Mouse (Mus musculus): ENCODE data around the gene Asic2.

The Asic2 gene

GRCm38 (mm10) chr11:81002769-81003430 lies 965.4 kb downstream of the Asic2 start:
- ChIA-PET CTCF (no interaction called here), POLR2A (no interaction called here)

DNA sequence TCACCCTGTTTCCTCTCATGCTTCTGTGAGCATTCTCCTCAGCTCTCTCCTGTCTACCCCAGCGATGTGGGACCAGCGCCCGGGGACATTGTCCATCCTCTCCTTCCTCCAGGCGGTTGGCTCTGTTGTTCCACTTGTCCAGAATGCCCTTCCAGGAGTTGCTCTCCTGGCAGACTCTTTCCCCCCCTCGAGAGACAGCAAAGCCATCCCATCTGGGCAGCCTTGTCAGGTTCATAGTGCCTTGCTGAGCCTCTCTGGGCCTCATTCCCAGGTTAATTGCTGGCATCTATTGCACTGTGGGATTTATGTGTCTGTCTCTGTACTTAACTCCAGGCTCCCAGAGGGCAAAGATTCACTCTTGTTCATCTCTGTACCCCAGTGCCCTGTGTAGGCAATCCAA lies 972.6 kb downstream of the Asic2 start:
- CTCF ChIA-PET: no interaction called here
- POLR2A ChIA-PET: no interaction called here

- POLR2A ChIA-PET: interaction anchor here in 1 of 4 experiments (0.6 kb wide), 1 partner anchor 198 kb away, joined by 6 read pairs; no protein-coding TSS in a partner anchor
- CTCF ChIA-PET: no interaction called here
Measured at GRCm38 (mm10) chr11:80983530-80983929, 984.7 kb downstream of the Asic2 start.

- CTCF ChIA-PET: interaction anchor here in 1 of 4 experiments (0.6 kb wide), 1 partner anchor 103 kb away, joined by 3 read pairs; no protein-coding TSS in a partner anchor
Measured at GRCm38 (mm10) chr11:80976239-80976855, 991.9 kb downstream of the Asic2 start.

GRCm38 (mm10) chr11:80974616-80975015 lies 993.6 kb downstream of the Asic2 start:
- ChIA-PET POLR2A (no interaction called here), CTCF (no interaction called here)

More at GRCm38 (mm10) chr11:80976239-80976855, 991.9 kb downstream of the Asic2 start:
- POLR2A ChIA-PET: no interaction called here

DNA sequence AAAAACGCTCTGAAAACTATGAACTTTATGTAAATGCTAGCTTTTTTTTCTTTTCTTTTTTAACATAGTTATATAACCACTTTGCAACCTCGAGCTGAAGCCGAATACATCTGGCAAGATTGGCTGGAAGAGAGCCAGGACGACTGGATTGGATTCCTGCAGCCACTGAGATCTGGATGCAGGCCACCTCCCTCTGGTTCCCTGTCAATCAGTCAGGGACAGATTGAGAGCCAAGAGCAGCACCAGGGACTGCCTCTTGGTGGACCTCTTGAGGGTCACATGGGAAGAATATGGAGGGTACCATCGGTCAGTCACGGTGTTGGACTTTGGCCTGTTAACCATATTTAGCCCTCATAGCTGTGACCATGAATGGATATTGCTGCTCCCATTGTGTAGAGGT lies 994.3 kb downstream of the Asic2 start:
- CTCF ChIA-PET: no interaction called here
- POLR2A ChIA-PET: interaction anchor here in 1 of 4 experiments (0.5 kb wide), 1 partner anchor 12 kb away, joined by 5 read pairs; no protein-coding TSS in a partner anchor

DNA sequence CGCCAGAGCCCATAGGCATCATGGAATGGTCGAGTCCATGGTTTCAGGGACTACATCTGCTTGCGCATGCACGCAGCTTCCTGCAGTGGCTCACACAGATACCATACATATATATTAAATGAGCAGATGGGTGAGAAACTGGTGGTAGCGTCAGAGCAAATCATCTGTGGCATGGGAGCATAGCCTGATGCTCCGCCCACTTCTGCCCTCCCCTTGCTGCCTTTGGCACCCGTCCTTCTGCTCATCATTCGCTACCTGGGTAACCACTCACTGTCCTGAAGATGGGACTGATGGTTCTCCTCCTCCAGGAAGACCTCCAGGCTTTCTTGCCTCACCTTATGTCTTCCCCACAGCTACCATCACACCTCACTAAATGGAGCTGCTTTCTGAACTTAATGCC lies 995.0 kb downstream of the Asic2 start:
- ChIA-PET CTCF (no interaction called here), POLR2A (interaction anchor here in 1 of 4 experiments (0.5 kb wide), 2 partner anchors 11 to 177 kb away, joined by 5 to 7 read pairs; no protein-coding TSS in a partner anchor)

DNA sequence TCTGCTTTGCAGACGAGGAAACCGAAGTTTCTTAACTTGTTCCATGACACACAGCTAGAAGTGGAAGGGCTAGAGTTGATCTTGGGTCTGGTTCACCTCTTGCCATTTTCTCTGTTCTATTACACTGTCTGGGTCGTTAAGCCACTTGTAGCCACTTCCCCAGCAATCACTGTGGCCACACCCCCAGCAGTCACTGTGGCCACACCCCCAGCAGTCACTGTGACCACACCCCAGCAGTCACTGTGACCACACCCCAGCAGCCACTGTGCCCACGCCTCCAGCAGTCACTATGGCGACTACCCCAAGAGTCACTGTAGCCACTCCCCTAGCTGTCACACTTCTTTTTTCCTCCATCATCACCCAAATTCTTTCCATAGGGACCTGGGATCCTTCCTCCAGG lies 1000.7 kb downstream of the Asic2 start:
- CTCF ChIA-PET: interaction anchor here in 1 of 4 experiments (2.0 kb wide), 1 partner anchor 50 kb away, joined by 6 read pairs; no protein-coding TSS in a partner anchor
- POLR2A ChIA-PET: interaction anchor here in 1 of 4 experiments (0.5 kb wide), 1 partner anchor 192 kb away, joined by 3 read pairs; no protein-coding TSS in a partner anchor

GRCm38 (mm10) chr11:80966040-80966439 lies 1002.2 kb downstream of the Asic2 start:
- ChIA-PET CTCF (interaction anchor here in 1 of 4 experiments (2.0 kb wide), 1 partner anchor 48 kb away, joined by 6 read pairs; no protein-coding TSS in a partner anchor), POLR2A (no interaction called here)

DNA sequence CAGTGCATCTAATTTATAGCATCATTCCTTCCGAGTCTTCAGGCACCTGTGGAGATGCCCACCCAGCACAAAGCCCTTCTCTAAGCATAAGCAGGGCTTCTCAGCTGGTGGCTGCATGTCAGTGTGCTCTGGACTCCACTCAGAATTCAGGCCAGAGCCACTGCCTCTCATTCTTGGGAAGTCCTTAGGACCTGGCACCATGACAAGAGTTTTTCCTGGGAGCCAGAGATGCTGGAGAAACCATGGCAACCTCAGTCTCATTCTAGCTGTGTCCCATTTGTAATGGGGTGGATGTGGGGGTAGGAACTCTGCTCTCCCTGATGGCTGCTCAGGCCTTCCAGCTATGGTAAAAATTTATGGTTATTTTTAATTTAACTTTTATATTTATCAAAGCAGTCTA lies 1006.9 kb downstream of the Asic2 start:
- POLR2A ChIA-PET: interaction anchor here in 2 of 4 experiments (0.5 to 0.6 kb wide), 2 partner anchors 132 to 141 kb away, joined by 4 read pairs; no protein-coding TSS in a partner anchor
- CTCF ChIA-PET: interaction anchor here in 1 of 4 experiments (0.6 kb wide), 1 partner anchor 671 kb away, joined by 7 read pairs; no protein-coding TSS in a partner anchor

- POLR2A ChIA-PET: interaction anchor here in 1 of 4 experiments (0.6 kb wide), 1 partner anchor 1116 kb away, joined by 3 read pairs; no protein-coding TSS in a partner anchor
Measured at GRCm38 (mm10) chr11:80958086-80958671, 1010.1 kb downstream of the Asic2 start.

DNA sequence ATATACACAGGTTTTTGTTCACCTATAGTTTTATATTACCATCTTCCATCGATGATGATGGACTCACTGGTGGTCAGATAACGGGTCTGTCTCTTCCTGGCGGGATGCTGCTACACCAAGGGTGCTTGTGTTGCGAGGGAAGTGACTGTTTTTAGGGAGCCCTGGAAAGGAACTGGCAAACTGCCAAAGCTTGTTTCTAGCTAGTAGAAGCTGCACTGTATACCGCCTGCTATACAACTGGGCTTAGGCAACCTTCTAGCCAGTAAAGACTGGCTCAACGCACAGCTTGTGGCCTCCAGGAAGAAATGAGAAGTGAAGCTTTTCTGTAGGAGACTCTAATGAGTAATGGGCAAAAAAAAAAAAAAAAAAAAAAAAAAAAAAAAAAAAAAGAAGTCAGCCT lies 1012.3 kb downstream of the Asic2 start:
- CTCF ChIA-PET: interaction anchor here in 2 of 4 experiments (0.6 to 0.9 kb wide), 2 partner anchors 38 to 531 kb away, joined by 3 to 4 read pairs; no protein-coding TSS in a partner anchor
- POLR2A ChIA-PET: interaction anchor here in 1 of 4 experiments (0.7 kb wide), 2 partner anchors 8 to 422 kb away, joined by 3 to 4 read pairs; no protein-coding TSS in a partner anchor

More at GRCm38 (mm10) chr11:80958086-80958671, 1010.1 kb downstream of the Asic2 start:
- CTCF ChIA-PET: no interaction called here

- POLR2A ChIA-PET: no interaction called here
- CTCF ChIA-PET: no interaction called here
Measured at GRCm38 (mm10) chr11:80954147-80954546, 1014.1 kb downstream of the Asic2 start.

- ChIA-PET CTCF (interaction anchor here in 2 of 4 experiments (0.6 to 1.1 kb wide), 2 partner anchors 28 to 31 kb away, joined by 3 to 4 read pairs; no protein-coding TSS in a partner anchor), POLR2A (no interaction called here)
Measured at GRCm38 (mm10) chr11:80949068-80949738, 1019.1 kb downstream of the Asic2 start.

DNA sequence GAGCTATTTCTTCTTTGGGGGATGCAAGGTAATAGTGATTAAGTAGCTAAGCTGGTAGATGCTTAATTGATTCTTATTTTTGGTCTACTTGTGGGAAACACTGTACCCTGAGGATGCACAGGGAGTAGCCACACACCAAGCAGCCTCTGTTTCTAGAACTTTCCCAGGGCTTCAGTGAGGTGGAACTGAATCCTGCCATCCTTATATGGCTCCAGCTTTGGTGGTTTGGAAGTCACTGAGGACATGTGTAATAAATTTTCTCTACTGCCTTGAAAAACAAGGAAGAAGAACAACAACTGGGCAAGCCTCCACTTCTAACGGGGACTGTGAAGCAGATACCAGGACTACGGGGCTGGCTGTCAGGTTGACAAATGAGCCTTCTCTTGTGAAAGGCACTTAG lies 1020.2 kb downstream of the Asic2 start:
- ChIA-PET POLR2A (interaction anchor here in 1 of 4 experiments (0.6 to 1.1 kb wide), 3 partner anchors 8 to 771 kb away, joined by 3 to 4 read pairs (median 3); no protein-coding TSS in a partner anchor), CTCF (interaction anchor here in 1 of 4 experiments (1.1 kb wide), 1 partner anchor 27 kb away, joined by 3 read pairs; no protein-coding TSS in a partner anchor)

GRCm38 (mm10) chr11:80946163-80946562 lies 1022.1 kb downstream of the Asic2 start:
- POLR2A ChIA-PET: no interaction called here

DNA sequence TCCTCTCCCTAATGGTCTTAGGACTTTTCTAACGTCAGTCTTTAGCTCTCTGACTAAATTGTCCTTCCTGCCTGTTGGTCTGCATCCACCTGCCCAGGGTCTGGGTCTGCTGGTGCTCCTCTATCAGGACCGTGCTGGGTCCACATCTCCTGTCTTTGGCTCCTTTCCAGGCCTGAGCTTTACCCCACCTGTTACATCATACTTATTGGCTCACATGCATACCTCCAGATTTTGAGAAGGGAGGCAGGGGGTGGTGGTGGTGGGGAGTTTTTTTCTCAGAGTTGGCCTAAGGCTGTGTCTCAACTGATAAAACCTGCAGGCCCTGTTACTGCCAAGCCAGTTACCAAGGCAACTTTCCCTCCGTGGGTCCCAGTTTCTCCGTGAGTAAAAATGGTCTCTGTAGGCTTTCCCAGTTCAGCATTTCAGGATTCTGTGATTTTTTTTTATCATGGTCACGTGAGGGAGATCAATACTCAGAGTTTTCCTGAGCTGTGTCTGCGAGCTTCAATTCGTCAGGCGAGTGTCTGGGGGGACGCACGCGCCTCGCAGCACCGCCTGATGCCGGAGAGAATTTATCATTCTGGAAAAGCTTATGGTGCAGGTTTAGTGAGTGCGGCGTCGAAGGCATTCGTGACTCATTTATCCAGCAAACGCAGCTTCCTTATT lies 1044.8 kb downstream of the Asic2 start:
- ChIA-PET POLR2A (interaction anchor here in 1 of 4 experiments (0.6 kb wide), 1 partner anchor 367 kb away, joined by 7 read pairs; no protein-coding TSS in a partner anchor), CTCF (interaction anchor here in 1 of 4 experiments (0.6 kb wide), 1 partner anchor 90 kb away, joined by 5 read pairs; no protein-coding TSS in a partner anchor)

More at GRCm38 (mm10) chr11:80946163-80946562, 1022.1 kb downstream of the Asic2 start:
- CTCF ChIA-PET: no interaction called here

DNA sequence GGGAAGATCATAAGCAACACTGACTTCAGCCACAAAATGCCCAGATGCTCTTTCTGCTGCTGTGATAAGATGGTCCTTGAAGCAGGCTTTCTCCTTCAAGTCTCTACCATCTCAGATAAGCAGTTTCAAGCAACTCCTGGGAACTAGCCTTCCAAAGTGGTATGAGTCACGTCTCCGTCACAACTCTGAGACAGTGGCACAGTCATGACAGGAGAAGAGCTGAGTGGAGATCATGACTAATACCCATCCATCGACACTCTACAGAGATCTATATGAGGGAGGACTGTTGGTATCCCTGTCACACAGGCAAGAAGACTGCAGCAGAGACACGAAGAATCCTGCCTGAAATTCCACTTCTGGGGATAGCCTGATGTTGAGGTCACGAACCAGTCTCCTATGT lies 1049.9 kb downstream of the Asic2 start:
- CTCF ChIA-PET: interaction anchor here (0.5 to 3.5 kb wide), 38 partner anchors 9 to 945 kb away, joined by 3 to 23 read pairs (median 3); no protein-coding TSS in a partner anchor
- POLR2A ChIA-PET: interaction anchor here in 1 of 4 experiments (0.6 to 0.9 kb wide), 3 partner anchors 472 to 694 kb away, joined by 3 to 6 read pairs (median 3); no protein-coding TSS in a partner anchor

Data from embryonic stem cell, embryonic (primary cell).